Mouse (Mus musculus): Measurements from ENCODE around the gene Hsd17b3.

DNA sequence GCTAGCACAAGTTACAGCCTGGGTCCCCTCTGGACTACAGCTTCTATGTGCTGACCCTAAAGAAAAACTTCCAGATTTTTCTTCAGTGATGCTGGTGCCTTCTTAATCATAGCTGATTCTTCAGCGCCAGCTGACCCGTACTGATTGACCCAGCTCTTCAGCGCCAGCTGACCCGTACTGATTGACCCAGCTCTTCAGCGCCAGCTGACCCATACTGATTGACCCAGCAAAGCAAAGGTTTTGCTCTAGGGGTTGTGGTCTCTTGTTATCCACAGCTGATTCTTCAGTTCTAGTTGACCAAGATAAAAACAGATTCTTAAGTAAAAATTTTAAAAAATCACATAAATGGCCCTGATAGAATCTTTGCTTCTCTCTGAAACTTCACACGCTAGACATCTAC lies 35.9 kb upstream of the Hsd17b3 start:
- no peak for TF ChIP-seq CTCF (IDR thresholded peaks at IDR 0.05)
- no peak for TF ChIP-seq EP300 (IDR thresholded peaks at IDR 0.05)

Data from lung, postnatal 0 days (tissue).